Mouse (Mus musculus) testis, postnatal 14 days (tissue): ENCODE measurements around the gene Exoc3l2.
A peak's percentile ranks its signal among the peaks of the same experiment; 100 is the strongest.

Source experiments
- DNase-seq: peaks from one replicate; pipeline ENCODE4 v3.0.0; 2021; ENCODE audit warnings: low spot score

The Exoc3l2 gene

GRCm38 (mm10) chr7:19462884-19463381 lies at the start of gene Exoc3l2:
Gene Exoc3l2 (plus strand): TSS chr7:19463331.
- no peak for DNase-seq

GRCm38 (mm10) chr7:19413525-19413924 lies 49.6 kb upstream of the Exoc3l2 start:
- no peak for DNase-seq

- no peak for DNase-seq
Observed at GRCm38 (mm10) chr7:19416590-19416989, 46.5 kb upstream of the Exoc3l2 start.

GRCm38 (mm10) chr7:19420121-19420520 lies 43.0 kb upstream of the Exoc3l2 start:
- no peak for DNase-seq

- DNase-seq: peak; percentile 87
Observed at GRCm38 (mm10) chr7:19420821-19421636, 42.1 kb upstream of the Exoc3l2 start.

- DNase-seq: no peak
Observed at GRCm38 (mm10) chr7:19423083-19423482, 40.0 kb upstream of the Exoc3l2 start.

- no peak for DNase-seq
Observed at GRCm38 (mm10) chr7:19424051-19424450, 39.1 kb upstream of the Exoc3l2 start.

GRCm38 (mm10) chr7:19426349-19426748 lies 36.8 kb upstream of the Exoc3l2 start:
- no peak for DNase-seq

GRCm38 (mm10) chr7:19426888-19427287 lies 36.2 kb upstream of the Exoc3l2 start:
- no peak for DNase-seq

- DNase-seq: no peak
Observed at GRCm38 (mm10) chr7:19427999-19428650, 35.0 kb upstream of the Exoc3l2 start.

GRCm38 (mm10) chr7:19429726-19430125 lies 33.4 kb upstream of the Exoc3l2 start:
- no peak for DNase-seq

- no peak for DNase-seq
Observed at GRCm38 (mm10) chr7:19430402-19430801, 32.7 kb upstream of the Exoc3l2 start.

GRCm38 (mm10) chr7:19432475-19432874 lies 30.7 kb upstream of the Exoc3l2 start:
- DNase-seq: no peak

GRCm38 (mm10) chr7:19436276-19436675 lies 26.9 kb upstream of the Exoc3l2 start:
- no peak for DNase-seq

- DNase-seq: no peak
Observed at GRCm38 (mm10) chr7:19437048-19437447, 26.1 kb upstream of the Exoc3l2 start.

- DNase-seq: peak; percentile 80
Observed at GRCm38 (mm10) chr7:19441448-19442091, 21.6 kb upstream of the Exoc3l2 start.

GRCm38 (mm10) chr7:19443344-19443743 lies 19.8 kb upstream of the Exoc3l2 start:
- DNase-seq: peak; percentile 67

- DNase-seq: peak; percentile 87
Observed at GRCm38 (mm10) chr7:19444801-19445200, 18.3 kb upstream of the Exoc3l2 start.

GRCm38 (mm10) chr7:19447689-19448088 lies 15.4 kb upstream of the Exoc3l2 start:
- DNase-seq: no peak

- DNase-seq: no peak
Observed at GRCm38 (mm10) chr7:19449165-19449564, 14.0 kb upstream of the Exoc3l2 start.

GRCm38 (mm10) chr7:19455186-19455585 lies 7.9 kb upstream of the Exoc3l2 start:
- no peak for DNase-seq

- DNase-seq: no peak
Observed at GRCm38 (mm10) chr7:19455819-19456495, 7.2 kb upstream of the Exoc3l2 start.
